Mouse (Mus musculus): Measurements from ENCODE around the gene Prrc2a.
"Not testable (repeated sequence)": the region's sequence is repeated elsewhere in the genome, so short reads cannot be mapped to it uniquely, and the experiment has no call there.

Prrc2a gene

GRCm38 (mm10) chr17:35135591-35136320 lies 28.9 kb downstream of the Prrc2a start:
- DNase-seq (ENCODE audit: low read depth, low spot score): no peak

GRCm38 (mm10) chr17:35134801-35135590 lies 29.7 kb downstream of the Prrc2a start, which contains the start of gene Bag6:
Bag6 (plus strand) TSS chr17:35135178.
- peak; percentile 98 for DNase-seq (ENCODE audit: low read depth, low spot score)

DNA sequence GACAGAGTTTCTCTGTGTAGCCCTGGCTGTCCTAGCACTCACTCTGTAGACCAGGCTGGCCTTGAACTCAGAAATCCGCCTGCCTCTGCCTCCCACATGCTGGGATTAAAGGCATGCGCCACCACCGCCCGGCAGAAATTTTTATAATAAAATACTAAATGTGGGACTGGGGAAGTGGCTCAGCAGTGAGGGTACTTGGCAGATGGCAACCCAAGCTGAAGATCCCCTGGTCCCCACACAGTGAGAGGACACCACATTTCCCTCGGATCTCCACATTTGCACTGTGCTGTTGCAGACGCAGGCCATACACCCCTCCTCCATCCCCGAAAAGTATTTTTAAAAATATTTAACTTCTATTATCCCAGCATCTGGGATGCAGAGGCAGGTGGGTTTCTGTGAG lies 31.2 kb downstream of the Prrc2a start:
- no peak for DNase-seq (ENCODE audit: low read depth, low spot score)

- no peak for DNase-seq (ENCODE audit: low read depth, low spot score)
Observed at GRCm38 (mm10) chr17:35132174-35132560, 32.5 kb downstream of the Prrc2a start.

DNA sequence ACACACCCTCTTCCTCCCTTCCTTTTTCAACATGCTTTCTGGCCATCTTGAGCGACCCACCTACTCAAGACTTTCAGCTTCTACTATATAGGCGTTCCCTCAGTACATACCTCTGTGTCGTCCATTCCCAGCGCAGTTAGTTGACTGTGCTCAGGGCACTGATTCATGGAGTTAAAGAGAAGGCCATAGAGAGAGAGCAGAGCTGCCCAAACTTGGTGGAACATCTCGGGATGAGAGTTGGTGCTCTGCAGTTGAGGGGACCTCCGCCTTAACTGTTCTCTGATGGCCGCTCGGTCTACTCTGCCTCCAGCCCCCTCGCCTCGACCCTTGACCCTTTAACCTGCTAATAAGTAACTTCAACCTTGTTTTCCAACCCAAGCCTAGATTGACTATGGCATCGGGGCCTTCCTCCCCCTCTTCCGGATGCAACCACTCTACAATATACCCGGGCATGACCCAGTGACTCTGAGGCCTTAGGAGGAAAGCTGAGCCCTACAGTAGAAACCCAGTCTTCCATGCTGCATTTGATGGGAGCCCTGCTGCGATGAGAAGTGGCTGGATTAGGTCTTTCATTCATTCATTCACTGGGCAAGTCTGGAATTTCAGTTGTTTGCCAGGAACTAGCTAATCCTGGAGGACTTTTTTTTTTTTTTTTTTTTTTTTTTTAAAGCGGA lies 33.1 kb downstream of the Prrc2a start, which contains the start of gene Apom:
Gene Apom (minus strand): TSS at position 551 of the 674 bp plus-strand sequence.
- DNase-seq (ENCODE audit: low read depth, low spot score): no peak

DNA sequence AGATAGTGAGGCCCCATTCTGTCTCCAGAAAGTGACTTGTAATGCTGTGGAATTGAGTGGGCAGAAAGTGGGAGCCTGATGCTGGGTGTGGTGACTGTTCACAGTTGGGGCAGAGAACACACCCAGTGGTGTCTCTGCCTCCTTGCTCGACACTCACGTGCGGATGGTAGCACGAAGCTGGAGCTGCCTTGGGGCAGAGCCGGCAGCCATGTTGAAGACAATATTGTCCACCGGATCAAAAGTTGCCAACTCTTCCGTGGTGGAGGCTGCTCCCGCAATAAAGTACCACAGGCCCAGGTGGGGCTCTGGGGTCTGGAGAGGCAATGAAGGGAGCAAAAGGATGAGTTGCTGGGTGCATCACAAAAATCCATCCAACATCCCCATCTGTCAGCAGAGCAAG lies 33.7 kb downstream of the Prrc2a start:
- no peak for DNase-seq (ENCODE audit: low read depth, low spot score)

GRCm38 (mm10) chr17:35128996-35129395 lies 35.7 kb downstream of the Prrc2a start:
- no peak for DNase-seq (ENCODE audit: low read depth, low spot score)

GRCm38 (mm10) chr17:35127017-35127416 lies 37.7 kb downstream of the Prrc2a start:
- DNase-seq (ENCODE audit: low read depth, low spot score): no peak

- DNase-seq (ENCODE audit: low read depth, low spot score): peak; percentile 87
Observed at GRCm38 (mm10) chr17:35126206-35126611, 38.5 kb downstream of the Prrc2a start, which contains the start of gene D17H6S53E. D17H6S53E (plus strand) TSS chr17:35126373.

- DNase-seq (ENCODE audit: low read depth, low spot score): peak; percentile 27
Observed at GRCm38 (mm10) chr17:35125578-35125977, 39.1 kb downstream of the Prrc2a start.

- DNase-seq (ENCODE audit: low read depth, low spot score): peak; percentile 29
Observed at GRCm38 (mm10) chr17:35125081-35125480, 39.6 kb downstream of the Prrc2a start.

DNA sequence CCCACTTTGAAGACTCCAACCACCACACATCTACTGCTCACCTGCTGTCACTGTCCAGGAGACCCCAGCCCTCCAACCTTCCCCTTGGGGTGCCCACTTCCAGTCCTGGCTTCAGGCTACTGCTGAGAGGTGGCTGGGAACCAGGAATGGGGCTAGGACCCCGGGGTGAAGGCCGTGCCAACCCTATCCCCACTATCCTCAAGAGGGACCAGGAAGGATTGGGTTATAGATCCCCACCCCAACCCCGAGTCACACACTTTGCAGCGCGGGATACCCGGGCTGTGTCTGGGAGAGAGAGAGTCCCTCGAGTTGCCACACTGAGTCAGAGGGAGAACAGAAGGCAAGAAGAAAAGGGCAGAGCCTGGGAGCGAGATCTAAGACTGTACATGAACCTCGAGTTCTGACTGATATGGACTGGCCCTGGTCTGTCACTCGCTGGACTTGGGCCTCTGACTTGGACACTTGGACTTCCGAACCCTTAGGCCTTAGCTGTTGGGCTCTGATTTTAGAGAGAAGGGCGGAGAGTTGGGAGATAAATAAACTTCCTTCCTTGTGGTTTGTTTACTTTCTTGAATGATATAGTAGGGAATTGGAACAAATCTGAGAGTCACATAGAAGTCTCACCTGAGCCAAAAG lies 40.3 kb downstream of the Prrc2a start:
- not testable (repeated sequence) for DNase-seq (ENCODE audit: low read depth, low spot score)

GRCm38 (mm10) chr17:35123287-35123686 lies 41.4 kb downstream of the Prrc2a start:
- DNase-seq (ENCODE audit: low read depth, low spot score): not testable (repeated sequence)

- peak; percentile 83 for DNase-seq (ENCODE audit: low read depth, low spot score)
Observed at GRCm38 (mm10) chr17:35121871-35122303, 42.8 kb downstream of the Prrc2a start, which contains the start of gene Csnk2b. Csnk2b (minus strand) TSS chr17:35122053.

DNA sequence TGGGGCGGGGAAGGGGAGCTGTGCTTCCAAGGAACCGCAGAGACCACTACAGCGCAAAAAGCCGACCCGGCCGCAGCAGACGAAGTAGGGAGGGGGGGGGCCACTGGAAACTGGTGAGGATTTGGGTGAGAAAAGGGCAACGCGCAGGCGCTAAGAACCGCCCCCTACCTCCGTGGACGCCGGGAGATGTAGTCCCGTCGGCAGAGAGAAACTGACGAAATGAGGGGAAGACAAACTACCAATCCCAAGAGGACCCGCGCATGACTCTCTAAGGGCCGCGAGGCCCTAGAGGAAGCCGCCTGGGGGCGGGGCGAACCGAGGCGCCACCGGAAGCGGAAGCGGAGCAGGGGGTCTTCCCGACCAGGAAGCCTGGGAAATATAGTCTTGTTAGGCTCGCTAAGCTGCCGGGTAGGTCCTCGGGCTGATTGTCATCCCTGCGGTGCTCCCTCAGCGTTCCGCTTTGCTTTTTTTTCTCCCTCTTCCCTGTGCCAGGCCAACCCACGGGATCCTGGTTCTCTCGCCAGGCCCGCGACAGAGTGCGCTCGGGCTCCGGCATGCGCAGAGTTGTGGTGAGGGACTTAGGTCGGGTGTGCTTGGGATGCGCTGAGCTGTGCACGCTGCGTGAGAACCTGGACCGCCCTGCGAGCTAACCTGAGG lies 43.4 kb downstream of the Prrc2a start, which contains the start of gene Gpank1:
Gene Gpank1 (plus strand): TSS at position 313 of the 657 bp plus-strand sequence.
- DNase-seq (ENCODE audit: low read depth, low spot score): peak; percentile 99

DNA sequence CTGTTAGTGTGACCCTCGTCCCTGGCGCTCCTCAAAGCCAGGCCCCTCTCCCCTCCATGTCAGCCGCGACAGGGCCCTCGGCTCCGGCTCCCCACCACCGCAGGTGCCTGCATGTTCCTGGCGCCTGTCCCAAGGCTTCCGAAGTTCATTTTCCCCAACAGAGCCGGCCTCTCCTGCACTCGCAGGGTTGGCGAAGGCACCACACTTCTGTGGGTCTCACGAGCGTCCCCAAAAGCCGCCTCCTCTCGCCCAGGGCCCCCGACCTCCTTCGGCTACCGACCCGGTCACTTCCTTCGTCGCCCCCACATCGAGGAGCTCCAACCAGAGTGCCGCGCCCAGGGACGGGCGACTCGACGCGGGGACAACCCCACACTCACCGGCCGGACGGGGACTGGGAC lies 44.0 kb downstream of the Prrc2a start:
- DNase-seq (ENCODE audit: low read depth, low spot score): no peak

GRCm38 (mm10) chr17:35115046-35116019 lies 49.4 kb downstream of the Prrc2a start, which contains the start of gene Ly6g5b:
Ly6g5b (minus strand) TSS chr17:35115428.
- peak; percentile 40 for DNase-seq (ENCODE audit: low read depth, low spot score)

DNA sequence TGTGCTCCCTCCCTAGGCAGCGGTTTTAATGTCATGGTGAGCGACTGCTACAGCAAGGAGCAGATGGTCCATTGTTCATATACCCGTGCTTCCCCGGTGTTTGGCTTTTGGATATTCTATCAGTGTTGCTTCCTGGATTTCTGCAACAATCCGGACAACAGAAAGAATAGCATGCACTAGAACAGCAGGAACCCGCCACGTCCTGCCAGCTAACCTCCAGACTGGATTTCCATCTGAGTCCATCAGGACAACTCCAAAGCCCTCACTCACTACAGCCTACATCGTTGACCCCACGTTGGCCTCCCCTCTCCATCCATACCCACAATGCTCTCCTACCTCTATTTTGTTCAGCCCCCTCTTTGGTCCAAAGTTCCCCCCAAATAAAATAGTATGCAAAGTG lies 52.9 kb downstream of the Prrc2a start:
- DNase-seq (ENCODE audit: low read depth, low spot score): no peak

- no peak for DNase-seq (ENCODE audit: low read depth, low spot score)
Observed at GRCm38 (mm10) chr17:35108097-35108496, 56.6 kb downstream of the Prrc2a start, which contains the start of gene Ly6g5c. Ly6g5c (plus strand) TSS chr17:35108279.
